8 mouse cellular contexts compared by ENCODE assay signal in genomic region chr4:119430678-119431077, GRCm38 (mm10). TPM values are rescaled to one million over a fixed set of nuclear protein-coding genes. Genes with fewer than 3 reads are reported as not detected.
A peak's percentile ranks its signal among the peaks of the same experiment; 100 is the strongest.
DNase-seq lines count a peak whose midpoint lies in the region; ATAC-seq and TF ChIP-seq lines count a peak whose summit lies in the region.

No protein-coding gene starts in this region.

- peak; percentile 81 for TF ChIP-seq CTCF in intestine, postnatal 0 days (IDR thresholded peaks at IDR 0.05; ENCODE audit: low read depth)
- peak; percentile 54; the same call in 1 of the 2 replicates for TF ChIP-seq CTCF in spleen, adult 2 months (IDR thresholded peaks at IDR 0.05; ENCODE audit: extremely low read depth, insufficient read depth, insufficient read length, insufficient replicate concordance)

- no peaks in the 10 kb centered on the region for H3K4me1 ChIP-seq in intestine, postnatal 0 days (replicated peaks; ENCODE audit: control insufficient read depth, insufficient read depth, low read length)
- H3K4me1 ChIP-seq in spleen, adult 2 months (ENCODE audit: control insufficient read depth, insufficient read depth, insufficient read length) = no peaks in the 10 kb centered on the region

- ATAC-seq in intestine, postnatal 0 days = peak; percentile 82

- H3K9ac ChIP-seq in intestine, postnatal 0 days (ENCODE audit: low read depth, low read length) = no peak overlapping the region

- 25% methylated on average over 5 of the region's 5 CpGs for WGBS in intestine, postnatal 0 days
- 26% methylated on average over 5 of the region's 5 CpGs for WGBS in spleen, adult 2 months

- no peak overlapping the region for H3K4me3 ChIP-seq in intestine, postnatal 0 days (ENCODE audit: low read depth, low read length)
- peak overlapping the region; percentile 11; the same call in 1 of the 2 replicates for H3K4me3 ChIP-seq in spleen, adult 2 months (ENCODE audit: extremely low read depth, insufficient read depth, insufficient read length)

- peak; percentile 52 to 53 for DNase-seq in right cerebral cortex, adult 2 months (ENCODE audit: low spot score in 2 of 2)
- no peak for DNase-seq in right cerebral cortex, postnatal 36 days (ENCODE audit: low spot score in 2 of 2)
- peak; percentile 73 for DNase-seq in adrenal gland, postnatal 10 days
- DNase-seq in embryo, embryonic 9.5 days (ENCODE audit: extremely low spot score) = peak; percentile 31
- DNase-seq in lung, adult 18-20 months = peak; percentile 35 to 65
- DNase-seq in spleen, adult 2 months (ENCODE audit: low read depth in 1 of 2, low spot score in 2 of 2) = peak; percentile 21 to 60
- no peak for DNase-seq in neural tube, embryonic 10.5 days (ENCODE audit: extremely low spot score, low spot score)

- no peaks in the 10 kb centered on the region for H3K27me3 ChIP-seq in intestine, postnatal 0 days (replicated peaks; ENCODE audit: control insufficient read depth, insufficient read depth, low read length)
- no peaks in the 10 kb centered on the region for H3K27me3 ChIP-seq in spleen, adult 2 months (ENCODE audit: control insufficient read depth, insufficient read depth, low read length)

- no peak overlapping the region for H3K27ac ChIP-seq in intestine, postnatal 0 days (ENCODE audit: low read depth, low read length)
- no peak overlapping the region for H3K27ac ChIP-seq in spleen, adult 2 months (ENCODE audit: insufficient read depth, low read length)

- no peaks in the 10 kb centered on the region for H3K9me3 ChIP-seq in intestine, postnatal 0 days (ENCODE audit: control insufficient read depth)

- H3K4me2 ChIP-seq in intestine, postnatal 0 days (replicated peaks; ENCODE audit: low read depth) = 0 out of 2 replicates have a peak overlapping the region, but pooled peaks have one; percentile 28

- no peaks in the 10 kb centered on the region for H3K36me3 ChIP-seq in intestine, postnatal 0 days (ENCODE audit: control insufficient read depth, insufficient read depth)
- H3K36me3 ChIP-seq in spleen, adult 2 months (ENCODE audit: control insufficient read depth, insufficient read depth, low read length) = no peaks in the 10 kb centered on the region

- no peak for TF ChIP-seq POLR2A in spleen, adult 2 months (IDR thresholded peaks at IDR 0.05; ENCODE audit: low read depth, low read length)

RNA-seq across cellular contexts. Expression of gene Zmynd12, which starts 8.1 kb away (rescaled TPM):
- total RNA-seq in adrenal gland, postnatal 10 days (2021) = 1 to 10 TPM; 1.9 to 2.6 TPM
- 0.52 and 0.59 TPM in 2 replicates for polyA plus RNA-seq in intestine, postnatal 0 days (2015; fragmentation: Nextera tagmentation; extraction: Ambion mirVana)
- polyA plus RNA-seq in spleen, adult 2 months (2012; rRNA removed) = 0.21 and 0.42 TPM in 2 replicates

RNA-seq across cellular contexts. Expression of gene Ppcs, which starts 8.5 kb away (rescaled TPM):
- total RNA-seq in adrenal gland, postnatal 10 days (2021) = 10 to 100 TPM; 28.8 to 33.2 TPM
- polyA plus RNA-seq in intestine, postnatal 0 days (2015; fragmentation: Nextera tagmentation; extraction: Ambion mirVana) = 83.9 and 92.5 TPM in 2 replicates
- 11.7 and 12.8 TPM in 2 replicates for polyA plus RNA-seq in spleen, adult 2 months (2012; rRNA removed)

RNA-seq across cellular contexts. Expression of gene Ccdc30, which starts 15.4 kb away (rescaled TPM):
- total RNA-seq in adrenal gland, postnatal 10 days (2021) = 10 to 100 TPM in 1 of 2 experiments, 1 to 10 TPM in 1; 6.7 to 10.5 TPM
- polyA plus RNA-seq in intestine, postnatal 0 days (2015; fragmentation: Nextera tagmentation; extraction: Ambion mirVana) = 0.64 and 1.3 TPM in 2 replicates
- 0.20 and 0.23 TPM in 2 replicates for polyA plus RNA-seq in spleen, adult 2 months (2012; rRNA removed)

Comparison
In these comparisons a context has a peak if more than half of its experiments do, and no peak if none do; other contexts are left out.
1. DNase-seq: peak in right cerebral cortex, adult 2 months (2 of 2), adrenal gland, postnatal 10 days (single experiment), embryo, embryonic 9.5 days (single experiment), lung, adult 18-20 months (2 of 2) and spleen, adult 2 months (2 of 2); none in right cerebral cortex, postnatal 36 days (0 of 2) and neural tube, embryonic 10.5 days (single experiment).